Comparison of ENCODE assay signal across 16 mouse cellular contexts in genomic region chr7:35122401-35123320, GRCm38 (mm10). TPM values are rescaled to one million over a fixed set of nuclear protein-coding genes. Genes with fewer than 3 reads are reported as not detected.
DNase-seq lines count a peak whose midpoint lies in the region; ATAC-seq and TF ChIP-seq lines count a peak whose summit lies in the region.
"Had no signal": no experiment of that assay in that cellular context is flagged by ENCODE, and none has a peak within 500 bp of the region (broad histone marks: within the 10 kb centered on the region; RNA-seq: fewer than 3 reads in every experiment).

No protein-coding gene starts in this region.

- H3K27ac ChIP-seq in lung, embryonic 14.5 days (ENCODE audit: low read depth) = no peak overlapping the region
- no peak overlapping the region for H3K27ac ChIP-seq in intestine, embryonic 15.5 days
- H3K27ac ChIP-seq in liver, postnatal 0 days (ENCODE audit: low read depth) = peak overlapping the region; percentile 77
- H3K27ac ChIP-seq in hindbrain, embryonic 14.5 days = no peak overlapping the region
- H3K27ac ChIP-seq: embryonic facial prominence, embryonic 12.5 days; heart, embryonic 13.5 days; hindbrain, embryonic 10.5 days; neural tube, embryonic 13.5 days had no signal

- H3K9me3 ChIP-seq in lung, embryonic 14.5 days (ENCODE audit: low read depth, low read length) = no peaks in the 10 kb centered on the region
- H3K9me3 ChIP-seq in intestine, embryonic 15.5 days = no peaks in the 10 kb centered on the region
- no peaks in the 10 kb centered on the region for H3K9me3 ChIP-seq in liver, postnatal 0 days (ENCODE audit: low read length)
- H3K9me3 ChIP-seq in hindbrain, embryonic 14.5 days (ENCODE audit: control insufficient read depth, low read length) = no peaks in the 10 kb centered on the region
- H3K9me3 ChIP-seq: embryonic facial prominence, embryonic 12.5 days; heart, embryonic 13.5 days; hindbrain, embryonic 10.5 days; neural tube, embryonic 13.5 days had no signal

- TF ChIP-seq EP300 in liver, postnatal 0 days (IDR thresholded peaks at IDR 0.05; ENCODE audit: low read depth) = no peak

- H3K4me1 ChIP-seq in lung, embryonic 14.5 days (ENCODE audit: insufficient read depth) = 0 out of 2 replicates have a peak, but pooled peaks cover 6% of the 10 kb centered on the region
- H3K4me1 ChIP-seq in intestine, embryonic 15.5 days (replicated peaks) = peaks cover 39% of the 10 kb centered on the region
- peaks cover 20% of the 10 kb centered on the region for H3K4me1 ChIP-seq in liver, postnatal 0 days (ENCODE audit: insufficient read depth)
- H3K4me1 ChIP-seq in hindbrain, embryonic 14.5 days (replicated peaks; ENCODE audit: control insufficient read depth, insufficient read depth, low read length) = peaks cover 12% of the 10 kb centered on the region

- 63% methylated on average over 10 of the region's 10 CpGs for whole genome bisulfite sequencing in lung, embryonic 14.5 days
- WGBS in intestine, embryonic 15.5 days = 62% methylated on average over 10 of the region's 10 CpGs
- 57% methylated on average over 10 of the region's 10 CpGs for WGBS in liver, postnatal 0 days (ENCODE audit: insufficient replicate concordance)
- 69% methylated on average over 10 of the region's 10 CpGs for WGBS in hindbrain, embryonic 14.5 days

- no peak for ATAC-seq in lung, embryonic 14.5 days (ENCODE audit: insufficient read depth)
- ATAC-seq in intestine, embryonic 15.5 days = no peak
- ATAC-seq in liver, postnatal 0 days = no peak
- no peak for ATAC-seq in hindbrain, embryonic 14.5 days (ENCODE audit: low FRiP score)
- ATAC-seq: forebrain, postnatal 0 days had no signal

- no peaks in the 10 kb centered on the region for H3K36me3 ChIP-seq in lung, embryonic 14.5 days (ENCODE audit: insufficient read depth)
- H3K36me3 ChIP-seq in intestine, embryonic 15.5 days = no peaks in the 10 kb centered on the region
- no peaks in the 10 kb centered on the region for H3K36me3 ChIP-seq in liver, postnatal 0 days (replicated peaks; ENCODE audit: insufficient read depth, low read length)
- no peaks in the 10 kb centered on the region for H3K36me3 ChIP-seq in hindbrain, embryonic 14.5 days (replicated peaks; ENCODE audit: control insufficient read depth, insufficient read depth)
- H3K36me3 ChIP-seq: embryonic facial prominence, embryonic 12.5 days; heart, embryonic 13.5 days; hindbrain, embryonic 10.5 days; neural tube, embryonic 13.5 days had no signal

- peak; percentile 58 for DNase-seq in adrenal gland, postnatal 10 days
- no peak for DNase-seq in adrenal gland, postnatal 4 days (ENCODE audit: low spot score in 2 of 2)
- DNase-seq in lung, embryonic 14.5 days = no peak
- DNase-seq in lung, postnatal 10 days = no peak
- DNase-seq in liver, postnatal 0 days = no peak
- no peak for DNase-seq in testis, postnatal 10 days (ENCODE audit: low spot score)
- DNase-seq in hindbrain, embryonic 14.5 days (ENCODE audit: low spot score) = no peak
- DNase-seq: cerebellum, postnatal 25 days; forebrain, postnatal 0 days; kidney, adult 2 months; kidney, postnatal 4 days had no signal

- no peak overlapping the region for H3K9ac ChIP-seq in lung, embryonic 14.5 days
- peak overlapping the region; percentile 14; the same call in 1 of the 2 replicates for H3K9ac ChIP-seq in intestine, embryonic 15.5 days
- peak overlapping the region; percentile 73 for H3K9ac ChIP-seq in liver, postnatal 0 days (replicated peaks)
- no peak overlapping the region for H3K9ac ChIP-seq in hindbrain, embryonic 14.5 days
- H3K9ac ChIP-seq: embryonic facial prominence, embryonic 12.5 days; forebrain, postnatal 0 days; heart, embryonic 13.5 days; neural tube, embryonic 13.5 days had no signal

- H3K4me3 ChIP-seq in lung, embryonic 14.5 days (ENCODE audit: low read depth, low read length) = no peak overlapping the region
- peak overlapping the region; percentile 66 for H3K4me3 ChIP-seq in intestine, embryonic 15.5 days (replicated peaks)
- H3K4me3 ChIP-seq in liver, postnatal 0 days (ENCODE audit: low read depth, low read length) = peak overlapping the region; percentile 69
- no peak overlapping the region for H3K4me3 ChIP-seq in hindbrain, embryonic 14.5 days (replicated peaks; ENCODE audit: low read length)
- H3K4me3 ChIP-seq: embryonic facial prominence, embryonic 12.5 days; heart, embryonic 13.5 days; hindbrain, embryonic 10.5 days; neural tube, embryonic 13.5 days had no signal

- H3K27me3 ChIP-seq in lung, embryonic 14.5 days (ENCODE audit: insufficient read depth, low read length) = peaks cover 46% of the 10 kb centered on the region
- peaks cover 26% of the 10 kb centered on the region for H3K27me3 ChIP-seq in intestine, embryonic 15.5 days (replicated peaks)
- peaks cover 32% of the 10 kb centered on the region for H3K27me3 ChIP-seq in liver, postnatal 0 days (ENCODE audit: insufficient read depth, low read length)
- H3K27me3 ChIP-seq in hindbrain, embryonic 14.5 days (ENCODE audit: control insufficient read depth, insufficient read depth, low read length) = peaks cover 48% of the 10 kb centered on the region

- H3K4me2 ChIP-seq in lung, embryonic 14.5 days = peak overlapping the region; percentile 98; the same call in 1 of the 2 replicates
- H3K4me2 ChIP-seq in intestine, embryonic 15.5 days (replicated peaks) = peak overlapping the region; percentile 95
- H3K4me2 ChIP-seq in liver, postnatal 0 days (ENCODE audit: low read depth, low read length) = peak overlapping the region; percentile 87
- H3K4me2 ChIP-seq in hindbrain, embryonic 14.5 days (replicated peaks) = no peak overlapping the region
- H3K4me2 ChIP-seq: embryonic facial prominence, embryonic 12.5 days; heart, embryonic 13.5 days; neural tube, embryonic 13.5 days had no signal

- TF ChIP-seq CTCF in lung, embryonic 14.5 days (IDR thresholded peaks at IDR 0.05; ENCODE audit: low read depth) = no peak
- no peak for TF ChIP-seq CTCF in liver, postnatal 0 days (IDR thresholded peaks at IDR 0.05; ENCODE audit: low read depth)

RNA-seq across cellular contexts. Expression of gene Cebpa, which starts 3.6 kb away (rescaled TPM):
- total RNA-seq in adrenal gland, postnatal 10 days (2021) = 100 to 1,000 TPM; 237 to 238 TPM
- total RNA-seq in adrenal gland, postnatal 4 days (2021) = 10 to 100 TPM; 66.2 to 78.9 TPM
- polyA plus RNA-seq in lung, embryonic 14.5 days (2014; fragmentation: Nextera tagmentation; extraction: Ambion mirVana) = 5.1 and 6.0 TPM in 2 replicates
- polyA plus RNA-seq in intestine, embryonic 15.5 days (2015; fragmentation: Nextera tagmentation; extraction: Ambion mirVana) = 13.9 and 14.1 TPM in 2 replicates
- polyA plus RNA-seq in liver, postnatal 0 days (2015; fragmentation: Nextera tagmentation; extraction: Ambion mirVana) = 20.2 and 34.0 TPM in 2 replicates
- polyA plus RNA-seq in hindbrain, embryonic 14.5 days (2014; fragmentation: Nextera tagmentation; extraction: Ambion mirVana) = 0.82 and 1.0 TPM in 2 replicates

Comparison
In these comparisons a context has a peak if more than half of its experiments do, and no peak if none do; other contexts are left out.
1. H3K4me3 ChIP-seq: peak in intestine, embryonic 15.5 days (single experiment) and liver, postnatal 0 days (single experiment); none in lung, embryonic 14.5 days (single experiment) and hindbrain, embryonic 14.5 days (single experiment).
2. H3K9ac ChIP-seq: peak in intestine, embryonic 15.5 days (single experiment) and liver, postnatal 0 days (single experiment); none in lung, embryonic 14.5 days (single experiment) and hindbrain, embryonic 14.5 days (single experiment).